Mouse (Mus musculus) lung, postnatal 36 days (tissue): ENCODE data around the gene Tanc1.
A peak's percentile ranks its signal among the peaks of the same experiment; 100 is the strongest.

Experiments
- DNase-seq: peaks from one replicate; pipeline ENCODE4 v3.0.0; 2022; ENCODE audit warnings: mixed read lengths

Tanc1 gene

DNA sequence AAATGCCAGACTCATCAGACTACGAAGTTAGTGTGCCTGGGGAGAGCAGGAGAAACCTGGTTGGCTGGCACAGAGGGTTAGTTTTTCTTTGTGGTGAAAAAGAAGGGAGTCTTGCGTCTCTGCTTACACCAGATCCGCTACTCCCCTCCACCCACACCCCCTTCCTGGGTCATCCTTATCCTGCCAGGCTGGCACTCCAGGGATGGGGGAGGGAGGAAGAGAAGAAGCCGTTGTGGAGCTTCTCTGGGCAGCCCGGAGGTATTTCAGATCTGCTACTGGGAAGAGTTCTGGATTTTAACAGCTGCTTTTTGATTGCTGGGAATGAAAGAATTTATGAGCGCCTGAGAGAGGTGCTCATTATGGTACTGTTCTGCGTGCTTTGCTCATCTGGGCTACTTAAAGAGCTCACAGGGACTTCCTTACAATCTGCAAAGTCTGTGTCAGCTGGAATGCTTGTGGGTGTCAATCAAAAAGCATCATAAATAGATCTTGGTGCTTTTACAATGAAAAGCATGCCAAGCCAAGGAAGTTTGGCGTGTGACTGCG, 1.7 kb downstream of the Tanc1 start:
- DNase-seq, result peak; percentile 54

DNA sequence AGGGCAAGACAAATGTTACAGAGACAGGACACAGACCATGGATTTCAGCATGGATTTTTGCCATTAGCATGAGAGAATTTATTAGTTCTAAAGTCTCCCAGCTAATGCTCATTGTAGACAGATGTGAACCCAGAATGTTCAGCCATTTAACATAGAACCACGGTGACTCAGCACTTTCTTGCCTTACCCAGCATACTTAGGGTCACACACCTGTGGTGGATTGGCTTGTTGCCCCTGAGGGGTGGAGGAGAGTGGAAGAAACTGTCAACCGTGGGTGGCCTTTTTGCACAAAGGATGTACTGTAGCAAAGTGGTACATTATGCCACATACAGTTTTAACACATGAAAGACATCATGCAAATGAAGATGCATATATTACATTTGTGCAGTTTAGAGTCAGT, 5.0 kb downstream of the Tanc1 start:
- DNase-seq, result no peak

DNA sequence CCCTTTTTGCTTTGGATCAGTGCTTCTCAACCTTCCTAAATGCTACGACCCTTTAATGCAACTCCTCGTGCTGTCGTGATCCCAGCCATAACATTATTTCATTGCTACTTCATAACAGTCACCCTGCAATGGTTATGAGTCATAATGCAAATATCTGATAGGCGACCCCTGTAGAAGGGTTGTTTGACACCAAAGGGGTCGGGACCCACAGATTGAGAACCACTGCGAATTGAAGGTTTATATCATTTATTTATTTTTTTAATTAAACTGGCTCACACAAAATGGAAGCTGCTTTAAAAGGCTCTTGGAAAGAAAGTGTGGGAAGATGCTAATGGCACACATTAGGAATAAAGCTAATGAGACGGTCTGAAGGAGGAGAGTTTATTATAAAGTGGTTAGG, 7.2 kb downstream of the Tanc1 start:
- DNase-seq, result no peak

DNA sequence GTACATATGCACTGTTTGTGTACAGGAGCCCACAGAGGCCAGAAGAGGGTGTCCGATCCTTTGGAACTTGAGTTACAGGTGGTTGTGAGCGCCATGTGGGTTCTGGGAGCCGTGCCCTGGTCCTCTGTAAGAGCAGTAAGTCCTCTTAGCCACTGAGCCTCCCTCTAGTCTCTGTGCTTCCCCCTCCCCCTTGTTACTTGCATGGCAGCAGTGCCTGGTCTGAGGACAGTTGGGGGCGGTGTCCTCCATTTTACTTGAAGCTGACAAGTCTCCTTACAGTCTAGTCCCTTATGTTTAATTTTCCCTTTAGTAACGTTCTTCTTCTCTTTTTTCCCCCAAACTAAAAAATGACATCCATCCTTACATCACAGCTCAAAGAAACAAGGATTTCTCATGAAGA, 8.8 kb downstream of the Tanc1 start:
- DNase-seq, result no peak

DNA sequence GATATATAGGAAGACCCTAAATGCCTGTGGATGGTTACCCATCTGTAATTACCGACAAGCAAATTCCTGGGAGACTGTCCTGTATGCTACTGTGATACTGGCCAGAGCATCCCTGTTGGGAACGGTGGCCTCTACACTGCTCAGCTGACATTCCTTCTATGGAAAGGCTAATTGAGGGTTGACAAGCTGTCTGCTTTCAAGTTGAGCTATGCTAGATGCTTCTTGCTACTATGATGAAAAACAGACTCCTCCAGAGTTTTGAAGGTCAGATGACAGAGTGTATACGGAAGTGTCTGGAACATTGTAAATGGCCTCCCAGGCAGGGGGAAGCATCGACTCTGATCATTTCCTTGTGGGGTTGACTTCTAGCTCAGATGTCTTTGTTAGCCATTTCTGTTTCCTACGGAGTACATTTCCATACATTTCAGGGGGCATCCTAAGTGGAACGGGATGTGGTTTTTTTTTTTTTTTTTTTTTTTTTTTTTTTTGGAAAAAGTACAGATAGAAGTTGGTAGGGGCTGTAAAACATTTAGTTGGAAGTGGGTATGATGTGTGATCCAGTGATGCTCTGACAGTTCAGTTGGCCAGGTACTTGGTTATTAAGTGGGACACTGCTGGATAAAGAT, 10.8 kb downstream of the Tanc1 start:
- no peak for DNase-seq

DNA sequence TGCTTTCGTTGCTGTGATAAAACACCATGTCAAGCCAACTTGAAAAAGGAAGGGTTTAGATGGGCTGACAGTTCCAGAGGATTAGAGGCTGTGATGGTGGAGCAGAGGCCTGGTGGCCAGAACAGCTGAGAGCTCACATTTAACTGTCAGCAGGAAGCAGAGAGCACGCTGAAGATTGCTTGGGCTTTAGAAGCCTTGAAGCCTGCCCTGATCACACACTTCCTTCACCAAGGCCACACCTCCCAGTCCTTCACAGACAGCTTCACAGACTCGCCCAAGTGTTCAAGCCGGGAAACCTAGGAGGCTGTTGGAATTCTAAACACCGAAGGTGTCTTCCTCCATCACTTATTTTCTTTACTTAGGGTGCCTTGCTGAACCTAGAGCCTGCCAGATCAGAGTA, 12.0 kb downstream of the Tanc1 start:
- DNase-seq, result no peak

DNA sequence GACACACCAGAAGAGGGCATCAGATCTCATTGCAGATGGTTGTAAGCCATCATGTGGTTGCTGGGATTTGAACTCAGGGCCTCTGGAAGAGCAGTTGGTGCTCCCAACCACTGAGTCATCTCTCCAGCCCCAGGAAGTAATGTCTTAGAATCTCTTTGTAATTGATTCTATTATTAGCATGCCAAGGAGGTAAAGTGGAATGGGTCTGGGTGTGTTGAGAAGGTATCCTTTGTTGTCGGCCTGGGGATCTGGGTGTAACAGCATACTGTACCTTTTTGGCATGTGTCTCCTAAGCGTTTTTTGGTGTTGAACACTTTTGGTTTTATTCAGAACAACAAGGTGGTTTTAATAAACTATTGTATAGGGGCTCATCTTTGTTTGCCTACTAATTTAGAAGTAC, 13.6 kb downstream of the Tanc1 start:
- no peak for DNase-seq

DNA sequence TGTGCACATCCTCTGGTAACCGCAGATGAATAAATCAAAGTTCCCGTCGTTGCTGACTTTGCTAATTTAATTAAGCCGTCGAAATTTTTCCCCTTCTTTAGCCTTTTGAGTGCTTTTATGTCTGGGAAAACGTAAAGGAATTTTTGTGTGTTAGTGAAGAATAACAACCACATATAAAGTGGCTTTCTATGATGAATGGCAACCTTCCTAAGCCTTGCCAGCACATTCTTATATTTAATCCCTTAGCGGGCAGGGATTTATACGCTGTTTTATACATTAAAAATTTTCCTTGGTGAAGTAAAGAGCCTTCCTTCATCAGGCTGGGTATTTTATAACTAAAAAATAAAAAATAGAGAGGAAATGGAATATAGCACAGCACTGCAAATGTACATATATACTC, 14.1 kb downstream of the Tanc1 start:
- no peak for DNase-seq

DNA sequence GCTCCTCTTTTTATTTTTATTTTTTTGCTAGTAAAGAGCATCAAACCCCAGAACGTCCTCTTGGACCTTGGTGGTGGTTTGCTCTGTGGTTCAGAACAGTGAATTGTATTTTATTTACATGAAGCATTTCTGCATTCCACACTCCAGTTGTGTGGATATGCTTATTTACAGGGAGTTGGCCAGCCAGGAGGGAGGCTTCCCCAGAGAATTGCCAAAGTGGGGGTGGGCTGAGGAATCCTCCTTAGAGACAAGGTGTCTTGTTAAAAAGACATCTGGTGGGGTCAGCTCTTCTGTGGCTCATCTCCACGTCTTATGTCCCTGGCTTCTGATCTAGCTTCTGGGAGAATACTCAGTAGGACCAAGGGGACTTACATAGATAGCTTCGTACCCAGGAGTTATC, 14.6 kb downstream of the Tanc1 start:
- no peak for DNase-seq

DNA sequence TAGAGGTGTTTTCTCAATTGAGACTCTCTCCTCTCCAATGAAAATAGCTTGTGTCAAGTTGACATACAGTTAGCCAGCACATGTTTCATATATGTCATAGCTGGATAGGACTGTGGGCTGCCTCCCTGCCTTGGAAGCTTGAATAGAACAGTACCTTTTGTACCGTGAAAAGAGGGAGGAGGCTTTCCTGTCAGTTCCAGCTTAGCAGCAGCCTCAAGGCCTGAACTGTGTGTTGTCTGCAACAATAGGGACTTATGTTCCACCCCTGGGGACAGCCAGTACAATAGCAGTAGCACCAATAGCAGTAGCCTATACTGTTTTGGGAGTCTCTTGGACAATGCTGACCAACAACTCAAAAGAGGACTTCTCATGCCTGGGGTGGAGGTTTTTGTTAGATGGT, 15.7 kb downstream of the Tanc1 start:
- no peak for DNase-seq

DNA sequence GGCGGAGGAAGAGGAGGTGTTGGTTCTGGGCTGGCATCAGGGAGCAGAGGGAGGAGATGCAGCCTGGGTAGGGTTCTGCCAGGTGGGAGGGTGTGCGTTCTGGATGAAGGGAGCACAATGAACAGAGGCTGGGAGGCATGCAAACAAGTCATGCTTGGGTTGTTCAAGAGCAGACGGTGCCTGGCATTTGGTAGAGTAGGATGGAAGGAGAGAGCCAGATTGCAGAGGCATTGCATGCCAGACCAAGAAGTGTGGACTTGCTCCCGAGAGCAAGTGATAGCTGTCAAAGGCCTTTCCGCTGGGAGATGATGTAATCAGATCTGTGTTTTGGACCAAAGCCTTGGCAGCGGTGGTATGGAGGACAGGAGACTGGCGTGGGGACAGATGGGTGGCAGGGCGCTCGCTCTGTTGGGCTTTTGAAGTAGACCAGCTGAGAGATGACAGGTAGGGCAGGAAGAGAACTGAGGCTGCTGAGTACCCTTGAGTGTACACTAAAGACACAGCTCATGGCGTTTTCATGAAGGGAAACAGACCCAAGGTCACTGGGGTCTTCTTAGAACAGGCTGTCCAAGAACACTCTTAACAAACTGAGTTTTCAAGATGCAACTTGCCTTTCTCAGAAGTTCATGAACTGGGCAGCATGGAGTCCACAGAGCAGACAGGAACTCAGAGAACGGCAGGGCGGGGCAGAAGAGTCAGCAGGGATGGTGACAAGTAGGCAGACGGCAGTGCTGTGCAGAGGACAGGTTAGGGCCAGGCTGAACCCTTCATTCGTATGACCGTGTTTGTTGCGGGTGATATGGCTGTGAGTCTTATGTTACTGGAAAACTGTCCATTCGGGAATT, 16.4 kb downstream of the Tanc1 start:
- peak; percentile 74 for DNase-seq

DNA sequence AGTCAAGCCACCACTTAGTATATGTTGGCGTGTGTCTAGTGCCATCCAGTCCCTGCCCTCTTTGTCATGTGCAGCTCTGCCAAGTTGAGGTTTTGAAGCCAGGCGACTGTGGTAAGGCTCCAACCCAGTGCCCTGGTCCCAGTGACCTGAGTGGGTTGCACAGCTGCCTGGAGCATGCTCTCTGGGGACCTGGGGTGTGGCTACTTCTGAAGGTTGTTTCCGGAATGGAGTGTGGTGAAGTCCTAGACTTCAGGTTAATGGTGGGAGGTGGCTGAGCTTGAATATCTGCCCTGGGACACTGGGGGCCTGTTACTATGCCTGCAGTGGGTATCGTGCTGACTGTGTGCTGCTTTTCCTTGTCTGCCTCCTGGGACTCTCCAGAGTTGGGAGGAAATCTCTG, 18.0 kb downstream of the Tanc1 start:
- DNase-seq, result no peak

DNA sequence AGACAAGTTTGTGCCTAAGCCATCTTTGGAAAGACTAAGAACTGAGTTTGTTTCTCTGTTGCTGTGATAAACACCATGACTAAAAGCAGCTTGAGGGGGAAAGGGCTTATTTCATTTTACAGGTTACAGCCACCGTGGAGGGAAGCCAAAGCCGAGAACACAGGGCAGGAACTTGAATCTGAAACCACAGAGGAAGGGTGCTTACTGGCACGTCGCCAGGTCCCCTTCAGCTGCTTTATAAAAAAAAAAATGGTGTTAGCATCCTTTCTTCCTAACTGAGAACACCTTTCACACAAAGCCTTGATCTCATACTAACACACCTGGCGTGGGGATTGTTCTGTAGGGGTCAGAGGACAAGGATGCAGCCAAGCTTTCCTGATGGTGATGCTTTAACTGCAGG, 19.6 kb downstream of the Tanc1 start:
- DNase-seq, result peak; percentile 60

DNA sequence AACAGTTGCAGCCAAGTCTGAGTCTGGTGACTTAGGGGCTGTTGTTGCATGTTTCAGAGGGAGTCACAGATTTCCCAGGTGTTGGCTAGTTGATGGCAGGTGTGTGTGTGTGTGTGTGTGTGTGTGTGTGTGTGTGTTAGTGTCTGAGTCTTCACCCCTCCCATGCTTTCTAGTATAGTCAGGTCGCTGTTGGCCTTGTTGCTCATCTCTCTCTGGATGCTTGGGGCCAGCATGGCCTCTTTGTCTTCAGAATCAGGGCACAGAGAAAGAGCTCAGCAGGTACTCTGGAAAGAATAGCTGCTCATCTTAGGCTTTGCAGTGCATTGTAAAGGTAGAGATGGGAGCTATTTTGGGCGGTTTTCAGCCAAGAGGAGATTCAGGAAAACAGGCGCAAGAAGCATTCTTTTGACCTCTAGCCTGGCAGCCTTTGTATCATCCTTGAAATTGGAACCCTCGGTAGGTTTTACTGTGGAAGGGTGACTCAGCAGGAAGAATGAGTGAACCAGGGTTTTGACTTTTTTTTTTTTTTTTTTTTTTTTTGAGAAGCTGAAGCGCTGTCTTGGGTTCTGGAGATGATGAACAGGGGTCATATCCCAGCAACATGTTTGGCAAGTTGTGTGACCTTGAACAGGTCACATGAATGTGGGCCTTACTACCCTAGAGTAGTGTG, 22.1 kb downstream of the Tanc1 start:
- no peak for DNase-seq

DNA sequence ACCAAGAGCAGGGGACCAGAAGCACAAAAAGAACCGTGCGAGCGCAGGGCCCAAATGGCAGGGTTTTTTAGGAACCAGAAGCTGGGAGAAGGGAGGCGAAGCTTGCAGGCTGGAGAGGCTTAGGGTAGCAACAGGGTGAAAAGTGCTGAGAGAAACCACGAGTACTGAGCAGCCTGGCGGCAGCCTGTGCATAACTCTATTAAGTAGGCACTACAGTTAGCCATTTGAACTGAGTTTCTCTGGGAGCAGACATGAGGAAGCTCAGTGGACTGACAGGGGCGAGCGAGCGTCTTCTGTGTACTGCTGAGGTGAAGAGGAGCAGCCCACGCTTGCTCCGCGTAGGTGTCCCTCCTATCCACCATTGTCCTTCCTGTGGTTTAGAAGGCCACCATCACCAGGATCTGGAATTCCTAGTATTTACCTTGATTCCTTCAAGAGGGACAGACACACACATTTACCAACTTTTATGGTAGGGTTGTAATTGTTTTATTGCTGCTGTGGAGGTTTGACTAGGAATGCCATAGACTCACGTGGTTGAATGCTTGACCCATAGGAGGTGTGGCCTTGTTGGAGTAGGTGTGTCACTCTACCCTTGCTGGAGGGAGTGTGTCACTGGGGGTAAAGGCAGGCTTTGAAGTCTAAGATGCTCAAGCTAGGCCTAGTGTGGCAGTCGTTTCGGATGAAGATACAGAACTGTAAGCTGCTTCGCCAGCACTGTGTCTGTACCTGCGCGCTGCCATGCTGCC, 25.4 kb downstream of the Tanc1 start:
- no peak for DNase-seq

DNA sequence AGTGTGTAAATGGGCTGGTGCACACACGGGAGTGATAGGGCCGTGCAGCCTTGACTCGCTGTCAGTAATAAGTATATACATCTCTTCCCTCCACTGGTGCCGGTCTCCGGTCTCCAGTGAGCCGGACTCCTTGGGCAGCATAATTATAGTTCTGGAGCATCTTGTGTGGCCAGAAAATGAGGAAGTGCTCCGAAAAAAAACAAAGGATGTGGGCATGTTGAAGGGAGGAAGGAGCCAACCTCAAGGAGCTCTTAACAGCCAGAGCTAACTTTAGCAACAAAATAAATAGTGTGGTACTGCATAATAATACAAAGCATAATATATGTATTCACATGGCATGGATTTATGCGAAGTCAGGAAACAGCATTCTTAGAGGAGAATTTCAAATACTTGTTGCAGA, 30.9 kb downstream of the Tanc1 start:
- DNase-seq, result peak; percentile 42

DNA sequence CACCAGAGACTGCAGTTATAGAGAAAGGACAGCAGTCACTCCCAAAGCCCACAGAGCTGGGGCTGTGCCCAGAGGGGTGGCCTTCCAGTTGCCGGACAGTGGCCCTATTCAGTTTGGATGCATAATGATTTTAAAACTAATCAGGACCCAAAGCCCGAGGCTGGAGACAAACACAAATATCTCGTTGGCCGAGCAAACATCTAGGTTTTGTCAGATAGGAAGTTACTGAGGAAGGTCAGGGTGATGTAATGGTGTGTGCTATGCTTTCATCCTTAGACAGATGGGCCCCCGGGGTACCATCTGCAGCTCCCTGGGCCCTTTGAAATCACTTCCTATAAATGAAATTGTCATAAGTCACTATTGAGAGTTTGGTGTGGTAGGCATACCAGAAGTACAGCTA, 33.0 kb downstream of the Tanc1 start:
- no peak for DNase-seq

DNA sequence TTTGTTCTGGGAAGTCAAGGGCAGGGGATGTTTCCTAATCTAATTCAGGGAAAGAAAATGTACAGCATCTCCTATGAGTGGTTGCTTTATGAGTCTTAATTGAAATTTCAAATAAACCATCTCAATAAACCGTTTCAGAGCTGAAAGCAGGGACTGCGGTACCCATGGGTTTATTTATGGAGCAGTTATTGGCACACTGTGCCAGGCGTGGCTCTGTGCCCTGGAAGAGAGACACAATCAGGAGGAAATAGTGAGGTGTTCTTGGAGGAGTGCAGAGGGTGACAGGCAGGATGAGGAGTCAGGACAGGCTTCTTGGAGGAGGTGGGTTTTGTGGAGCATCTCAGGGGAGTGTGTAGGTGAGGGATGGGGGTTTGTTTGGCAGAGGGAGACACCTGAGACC, 33.7 kb downstream of the Tanc1 start:
- DNase-seq, result no peak

DNA sequence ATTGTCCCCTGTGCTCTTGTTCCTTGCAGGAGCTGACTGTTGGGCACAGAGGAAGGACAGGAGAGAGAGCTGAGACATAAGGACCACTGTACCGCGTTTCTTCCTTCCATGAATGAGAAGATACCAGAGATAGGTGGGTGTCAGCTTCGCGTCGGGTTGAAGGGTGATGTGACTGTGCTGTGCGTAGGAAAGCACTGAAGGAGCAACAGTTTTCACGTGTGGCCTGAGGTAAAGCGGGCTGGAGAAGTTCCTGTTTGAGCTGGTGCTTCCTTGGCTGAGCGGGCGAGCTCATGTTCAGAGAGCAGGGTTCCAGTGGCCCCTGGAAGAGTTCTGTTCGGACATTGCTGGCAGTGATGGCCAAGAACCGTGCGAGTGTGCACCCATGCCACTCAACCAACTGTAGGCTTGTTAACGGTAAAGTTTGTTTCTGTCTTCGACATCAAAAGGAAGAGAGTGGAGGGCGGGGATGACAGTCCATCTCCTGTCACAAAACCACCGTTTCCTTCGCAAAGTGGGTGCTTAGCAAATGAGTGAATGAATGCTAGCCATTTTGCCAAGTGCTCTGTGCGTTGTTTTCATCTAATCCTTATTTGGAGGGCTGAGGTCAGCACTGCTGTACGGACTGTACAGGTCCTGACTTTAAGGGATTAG, 35.0 kb downstream of the Tanc1 start:
- DNase-seq, result no peak

DNA sequence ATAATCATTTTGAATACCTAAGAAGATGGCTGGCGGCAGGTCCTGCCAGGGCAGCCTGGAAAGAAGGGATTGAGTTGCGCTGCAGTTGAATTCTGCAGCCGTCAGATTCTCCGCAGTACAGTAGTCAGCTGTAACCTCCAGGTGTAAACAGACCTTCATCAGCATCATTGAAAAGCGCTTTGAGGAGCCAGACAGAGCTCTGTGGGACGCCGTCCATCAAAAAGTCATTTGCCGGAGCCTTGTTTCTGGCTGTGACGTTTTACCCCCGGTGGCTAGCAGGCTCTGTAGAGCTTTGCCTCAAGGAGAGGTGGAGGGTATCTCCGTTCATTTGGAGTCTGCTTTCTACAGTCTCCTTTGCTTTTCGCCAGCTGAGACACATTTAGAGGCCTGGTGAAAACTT, 36.6 kb downstream of the Tanc1 start:
- DNase-seq, result no peak

DNA sequence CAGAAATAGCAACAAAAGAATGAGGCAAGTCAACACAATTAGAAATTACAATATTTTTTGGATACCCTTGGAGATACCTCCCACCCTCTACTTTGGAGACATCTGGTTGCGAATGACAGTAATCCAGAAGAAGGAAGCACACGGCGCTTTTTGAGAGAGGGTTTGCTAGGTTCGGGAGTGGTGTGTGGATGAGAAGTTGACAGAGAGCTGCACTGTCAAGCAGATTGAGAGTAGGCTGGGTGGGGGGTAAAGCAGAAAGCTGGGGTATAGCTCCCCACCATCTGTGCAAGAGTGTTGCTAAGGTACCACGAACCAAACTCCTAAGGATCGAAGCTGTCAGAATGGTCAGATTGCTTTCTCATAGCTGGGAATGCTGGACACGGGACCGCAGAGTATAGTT, 40.0 kb downstream of the Tanc1 start:
- DNase-seq, result no peak

DNA sequence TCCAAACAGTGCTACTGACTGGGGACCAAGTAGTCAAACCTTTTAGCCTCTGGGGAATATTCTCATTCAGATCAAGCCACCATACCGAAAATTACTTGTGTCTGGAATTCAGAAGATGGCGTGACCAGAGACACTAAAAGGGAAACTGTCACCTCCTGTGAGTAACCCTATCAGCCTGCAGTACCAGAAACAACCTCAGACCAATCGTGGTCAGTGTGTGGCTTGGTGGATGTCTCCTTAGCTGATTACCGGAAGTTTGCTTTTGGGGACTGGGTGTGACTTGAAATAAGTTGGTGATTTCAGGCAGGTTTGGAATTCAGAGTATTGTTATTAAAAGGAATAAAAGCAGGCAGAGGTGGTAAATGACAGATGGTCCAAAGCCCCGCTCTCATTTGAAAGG, 40.9 kb downstream of the Tanc1 start:
- no peak for DNase-seq
